Mouse (Mus musculus): ENCODE results near the gene Rps6kc1. TPM values are rescaled to one million over a fixed set of nuclear protein-coding genes. Genes with fewer than 3 reads are reported as not detected.

Gene Rps6kc1
- polyA plus RNA-seq, 1 experiment from 2014 or later: 20.1 TPM

- Histone ChIP-seq H3K4me3 (ENCODE audit: low read depth, low read length) (no peak overlapping the region), H3K27me3 (ENCODE audit: control insufficient read depth, insufficient read depth, low read length) (no peaks in the 10 kb centered on the region), H3K36me3 (ENCODE audit: control insufficient read depth, insufficient read depth, low read length) (no peaks in the 10 kb centered on the region), H3K9me3 (ENCODE audit: control insufficient read depth, low read length) (no peaks in the 10 kb centered on the region), H3K4me2 (no peak overlapping the region), H3K27ac (ENCODE audit: low read depth, low read length) (no peak overlapping the region), H3K9ac (ENCODE audit: low read length) (no peak overlapping the region), H3K4me1 (ENCODE audit: control insufficient read depth, insufficient read depth, low read length) (peaks cover 8% of the 10 kb centered on the region)
- ATAC-seq (ENCODE audit: low FRiP score) (no peak), DNase-seq (ENCODE audit: low spot score, missing footprints) (no peak)
- 75% methylated on average over 7 of the region's 7 CpGs for WGBS
Measured at GRCm38 (mm10) chr1:190655651-190656050, 255.9 kb downstream of the Rps6kc1 start.

GRCm38 (mm10) chr1:190655081-190655480, 256.5 kb downstream of the Rps6kc1 start:
- H3K4me1 ChIP-seq (ENCODE audit: control insufficient read depth, insufficient read depth, low read length): peaks cover 8% of the 10 kb centered on the region
- H3K4me2 ChIP-seq: no peak overlapping the region
- no peak overlapping the region for H3K9ac ChIP-seq (ENCODE audit: low read length)
- 85% methylated on average over 7 of the region's 7 CpGs for WGBS
- H3K4me3 ChIP-seq (ENCODE audit: low read depth, low read length): no peak overlapping the region
- no peaks in the 10 kb centered on the region for H3K27me3 ChIP-seq (ENCODE audit: control insufficient read depth, insufficient read depth, low read length)
- no peak for ATAC-seq (ENCODE audit: low FRiP score)
- no peaks in the 10 kb centered on the region for H3K36me3 ChIP-seq (ENCODE audit: control insufficient read depth, insufficient read depth, low read length)
- H3K27ac ChIP-seq (ENCODE audit: low read depth, low read length): no peak overlapping the region
- no peaks in the 10 kb centered on the region for H3K9me3 ChIP-seq (ENCODE audit: control insufficient read depth, low read length)
- peak; percentile 44 for DNase-seq (ENCODE audit: low spot score, missing footprints)

GRCm38 (mm10) chr1:190654694-190655001, 256.9 kb downstream of the Rps6kc1 start:
- 90% methylated on average over 6 of the region's 6 CpGs for WGBS
- Histone ChIP-seq H3K9ac (ENCODE audit: low read length) (no peak overlapping the region), H3K4me3 (ENCODE audit: low read depth, low read length) (no peak overlapping the region), H3K4me2 (no peak overlapping the region), H3K4me1 (ENCODE audit: control insufficient read depth, insufficient read depth, low read length) (peaks cover 8% of the 10 kb centered on the region), H3K9me3 (ENCODE audit: control insufficient read depth, low read length) (no peaks in the 10 kb centered on the region), H3K27ac (ENCODE audit: low read depth, low read length) (no peak overlapping the region), H3K36me3 (ENCODE audit: control insufficient read depth, insufficient read depth, low read length) (no peaks in the 10 kb centered on the region), H3K27me3 (ENCODE audit: control insufficient read depth, insufficient read depth, low read length) (no peaks in the 10 kb centered on the region)
- DNase-seq (ENCODE audit: low spot score, missing footprints) (peak; percentile 17), ATAC-seq (ENCODE audit: low FRiP score) (no peak)

- ATAC-seq (ENCODE audit: low FRiP score): no peak
- Histone ChIP-seq H3K4me3 (ENCODE audit: low read depth, low read length) (no peak overlapping the region), H3K4me1 (ENCODE audit: control insufficient read depth, insufficient read depth, low read length) (peaks cover 8% of the 10 kb centered on the region), H3K27me3 (ENCODE audit: control insufficient read depth, insufficient read depth, low read length) (no peaks in the 10 kb centered on the region), H3K36me3 (ENCODE audit: control insufficient read depth, insufficient read depth, low read length) (no peaks in the 10 kb centered on the region), H3K9me3 (ENCODE audit: control insufficient read depth, low read length) (no peaks in the 10 kb centered on the region), H3K27ac (ENCODE audit: low read depth, low read length) (no peak overlapping the region), H3K4me2 (no peak overlapping the region), H3K9ac (ENCODE audit: low read length) (no peak overlapping the region)
- DNase-seq (ENCODE audit: low spot score, missing footprints): no peak
- WGBS: 89% methylated on average over 20 of the region's 20 CpGs
Measured at GRCm38 (mm10) chr1:190653989-190654693, 257.4 kb downstream of the Rps6kc1 start.

GRCm38 (mm10) chr1:190653081-190653480, 258.5 kb downstream of the Rps6kc1 start:
- WGBS: 79% methylated on average over 6 of the region's 6 CpGs
- no peak for DNase-seq (ENCODE audit: low spot score, missing footprints)

More at GRCm38 (mm10) chr1:190653081-190653480, 258.5 kb downstream of the Rps6kc1 start:
- Histone ChIP-seq H3K9me3 (ENCODE audit: control insufficient read depth, low read length) (no peaks in the 10 kb centered on the region), H3K36me3 (ENCODE audit: control insufficient read depth, insufficient read depth, low read length) (no peaks in the 10 kb centered on the region), H3K4me3 (ENCODE audit: low read depth, low read length) (no peak overlapping the region), H3K4me2 (no peak overlapping the region), H3K4me1 (ENCODE audit: control insufficient read depth, insufficient read depth, low read length) (peaks cover 8% of the 10 kb centered on the region), H3K27me3 (ENCODE audit: control insufficient read depth, insufficient read depth, low read length) (no peaks in the 10 kb centered on the region), H3K27ac (ENCODE audit: low read depth, low read length) (no peak overlapping the region), H3K9ac (ENCODE audit: low read length) (no peak overlapping the region)
- ATAC-seq (ENCODE audit: low FRiP score): no peak

Other genes starting within 250 kb of the Rps6kc1 start
- gene Angel2, start 13.3 kb upstream of the Rps6kc1 start, polyA plus RNA-seq (2014; fragmentation: Nextera tagmentation; extraction: Ambion mirVana): 65.5 and 65.7 TPM in 2 replicates
- gene Vash2, start 67.5 kb upstream of the Rps6kc1 start, polyA plus RNA-seq (2014; fragmentation: Nextera tagmentation; extraction: Ambion mirVana): 52.8 and 58.9 TPM in 2 replicates
- gene Flvcr1, start 114.4 kb upstream of the Rps6kc1 start, polyA plus RNA-seq (2014; fragmentation: Nextera tagmentation; extraction: Ambion mirVana): 11.3 and 11.9 TPM in 2 replicates
- gene Spata45, start 124.9 kb upstream of the Rps6kc1 start, polyA plus RNA-seq (2014; fragmentation: Nextera tagmentation; extraction: Ambion mirVana): not detected in 2 replicates
- 11.3 and 11.6 TPM in 2 replicates for gene Tatdn3, start 151.2 kb upstream of the Rps6kc1 start, polyA plus RNA-seq (2014; fragmentation: Nextera tagmentation; extraction: Ambion mirVana)
- gene Nsl1, start 151.2 kb upstream of the Rps6kc1 start, polyA plus RNA-seq (2014; fragmentation: Nextera tagmentation; extraction: Ambion mirVana): 21.9 and 22.8 TPM in 2 replicates
- 2.9 and 3.5 TPM in 2 replicates for gene Batf3, start 186.1 kb upstream of the Rps6kc1 start, polyA plus RNA-seq (2014; fragmentation: Nextera tagmentation; extraction: Ambion mirVana)

Data from midbrain, embryonic 11.5 days (tissue).